Mouse (Mus musculus) kidney, embryonic 15.5 days (tissue): ENCODE measurements around the gene Eif2d. TPM values are rescaled to one million over a fixed set of nuclear protein-coding genes. Genes with fewer than 3 reads are reported as not detected.

ENCODE experiments used
- ATAC-seq: fragments of 200-750 bp; cut with Nextera tagmentation; replicated peaks from 2 replicates; pipeline ENCODE4 v1.8.0; 2017; ENCODE audit warnings: moderate TSS enrichment; ENCODE audit not compliant: low FRiP score
- H3K27ac ChIP-seq: fragments of 300-500 bp; sonication (generic); 2 replicates; pipeline ENCODE4 v1.5.1; 2015; ENCODE audit warnings: mild to moderate bottlenecking, inconsistent platforms
- H3K27me3 ChIP-seq: fragments of 300-500 bp; sonication (generic); 2 replicates; pipeline ENCODE4 v1.6.1; 2015; ENCODE audit warnings: inconsistent platforms
- H3K36me3 ChIP-seq: fragments of 300-500 bp; sonication (generic); 2 replicates; pipeline ENCODE4 v1.6.1; 2015; ENCODE audit warnings: inconsistent platforms
- H3K4me1 ChIP-seq: fragments of 300-500 bp; sonication (generic); 2 replicates; pipeline ENCODE4 v1.6.1; 2015; ENCODE audit warnings: inconsistent platforms
- H3K4me2 ChIP-seq: fragments of 300-500 bp; sonication (generic); 2 replicates; pipeline ENCODE4 v1.6.1; 2015; ENCODE audit warnings: moderate library complexity, mild to moderate bottlenecking, inconsistent platforms
- H3K4me3 ChIP-seq: fragments of 300-500 bp; sonication (generic); replicated peaks from 2 replicates; pipeline ENCODE4 v1.5.1; 2015; ENCODE audit warnings: mild to moderate bottlenecking, inconsistent platforms
- H3K9ac ChIP-seq: fragments of 300-500 bp; sonication (generic); 2 replicates; pipeline ENCODE4 v1.6.1; 2015; ENCODE audit warnings: mild to moderate bottlenecking, inconsistent platforms
- H3K9me3 ChIP-seq: fragments of 300-500 bp; sonication (generic); replicated peaks from 2 replicates; pipeline ENCODE4 v1.6.1; 2016; ENCODE audit warnings: inconsistent platforms
- WGBS: fragments of 180-500 bp; shearing (Covaris S2); methylation state at CpG from one replicate; pipeline ENCODE4 v1.1.7; 2015; ENCODE audit warnings: mixed read lengths; 5-methylcytosine and 5-hydroxymethylcytosine counted together
- polyA plus RNA-seq: library from polyadenylated mRNA; unstranded; fragments of >200 nt; fragmentation: Nextera tagmentation; extraction: Ambion mirVana; gene quantifications from 2 replicates; pipeline ENCODE4 v1.2.1, GENCODE M21; 2015

The Eif2d gene
- polyA plus RNA-seq, 1 experiment from 2014 or later: 68.2 TPM

GRCm38 (mm10) chr1:131193746-131194145, 40.8 kb downstream of the Eif2d start:
- no peak for ATAC-seq
- WGBS: 45% methylated on average over 3 of the region's 3 CpGs
- H3K27ac ChIP-seq: no peak overlapping the region
- H3K9me3 ChIP-seq: no peaks in the 10 kb centered on the region
- H3K9ac ChIP-seq: no peak overlapping the region
- H3K36me3 ChIP-seq: no peaks in the 10 kb centered on the region
- no peak overlapping the region for H3K4me2 ChIP-seq
- no peak overlapping the region for H3K4me3 ChIP-seq
- no peaks in the 10 kb centered on the region for H3K27me3 ChIP-seq
- peaks cover 6% of the 10 kb centered on the region; the same call in 1 of the 2 replicates for H3K4me1 ChIP-seq

- Histone ChIP-seq H3K27ac (no peak overlapping the region), H3K4me3 (no peak overlapping the region), H3K27me3 (no peaks in the 10 kb centered on the region), H3K4me2 (no peak overlapping the region), H3K36me3 (no peaks in the 10 kb centered on the region), H3K4me1 (peaks cover 16% of the 10 kb centered on the region), H3K9me3 (no peaks in the 10 kb centered on the region), H3K9ac (no peak overlapping the region)
- WGBS: 80% methylated on average over 7 of the region's 7 CpGs
- ATAC-seq: no peak
Observed at GRCm38 (mm10) chr1:131195653-131196052, 42.7 kb downstream of the Eif2d start.

GRCm38 (mm10) chr1:131196107-131196506, 43.1 kb downstream of the Eif2d start:
- H3K4me3 ChIP-seq: no peak overlapping the region
- WGBS: 51% methylated on average over 2 of the region's 2 CpGs
- H3K27ac ChIP-seq: no peak overlapping the region
- peaks cover 16% of the 10 kb centered on the region for H3K4me1 ChIP-seq
- no peaks in the 10 kb centered on the region for H3K36me3 ChIP-seq
- no peaks in the 10 kb centered on the region for H3K9me3 ChIP-seq
- no peak overlapping the region for H3K9ac ChIP-seq
- ATAC-seq: no peak
- H3K4me2 ChIP-seq: no peak overlapping the region
- H3K27me3 ChIP-seq: no peaks in the 10 kb centered on the region

- WGBS: 76% methylated on average over 9 of the region's 9 CpGs
- peaks cover 16% of the 10 kb centered on the region for H3K4me1 ChIP-seq
- no peaks in the 10 kb centered on the region for H3K9me3 ChIP-seq
- H3K27ac ChIP-seq: no peak overlapping the region
- ATAC-seq: no peak
- H3K4me2 ChIP-seq: no peak overlapping the region
- H3K36me3 ChIP-seq: no peaks in the 10 kb centered on the region
- no peak overlapping the region for H3K9ac ChIP-seq
- H3K27me3 ChIP-seq: no peaks in the 10 kb centered on the region
- H3K4me3 ChIP-seq: no peak overlapping the region
Observed at GRCm38 (mm10) chr1:131198417-131198960, 45.5 kb downstream of the Eif2d start.

- Histone ChIP-seq H3K9ac (no peak overlapping the region), H3K4me1 (peaks cover 16% of the 10 kb centered on the region), H3K27ac (no peak overlapping the region), H3K4me2 (no peak overlapping the region), H3K36me3 (no peaks in the 10 kb centered on the region), H3K27me3 (no peaks in the 10 kb centered on the region), H3K4me3 (no peak overlapping the region), H3K9me3 (no peaks in the 10 kb centered on the region)
- 68% methylated on average over 18 of the region's 18 CpGs for WGBS
- ATAC-seq: no peak
Observed at GRCm38 (mm10) chr1:131199118-131199821, 46.3 kb downstream of the Eif2d start.

GRCm38 (mm10) chr1:131199976-131200375, 47.0 kb downstream of the Eif2d start:
- 55% methylated on average over 12 of the region's 12 CpGs for WGBS

GRCm38 (mm10) chr1:131200588-131200987, 47.6 kb downstream of the Eif2d start:
- 59% methylated on average over 10 of the region's 10 CpGs for WGBS
- no peaks in the 10 kb centered on the region for H3K36me3 ChIP-seq
- H3K4me2 ChIP-seq: no peak overlapping the region
- no peak for ATAC-seq
- H3K27ac ChIP-seq: no peak overlapping the region
- no peaks in the 10 kb centered on the region for H3K9me3 ChIP-seq
- peaks cover 16% of the 10 kb centered on the region for H3K4me1 ChIP-seq
- no peaks in the 10 kb centered on the region for H3K27me3 ChIP-seq
- H3K4me3 ChIP-seq: no peak overlapping the region
- H3K9ac ChIP-seq: no peak overlapping the region

More at GRCm38 (mm10) chr1:131199976-131200375, 47.0 kb downstream of the Eif2d start:
- 0 out of 2 replicates have a peak, but pooled peaks have one; percentile 40 for ATAC-seq
- H3K9ac ChIP-seq: no peak overlapping the region
- H3K9me3 ChIP-seq: no peaks in the 10 kb centered on the region
- no peak overlapping the region for H3K27ac ChIP-seq
- H3K4me1 ChIP-seq: peaks cover 16% of the 10 kb centered on the region
- H3K27me3 ChIP-seq: no peaks in the 10 kb centered on the region
- H3K4me3 ChIP-seq: no peak overlapping the region
- no peaks in the 10 kb centered on the region for H3K36me3 ChIP-seq
- H3K4me2 ChIP-seq: no peak overlapping the region

GRCm38 (mm10) chr1:131201391-131201790, 48.4 kb downstream of the Eif2d start:
- Histone ChIP-seq H3K4me3 (no peak overlapping the region), H3K9ac (no peak overlapping the region), H3K36me3 (no peaks in the 10 kb centered on the region), H3K4me2 (no peak overlapping the region), H3K9me3 (no peaks in the 10 kb centered on the region), H3K4me1 (peaks cover 16% of the 10 kb centered on the region), H3K27me3 (no peaks in the 10 kb centered on the region), H3K27ac (no peak overlapping the region)
- WGBS: 80% methylated on average over 4 of the region's 4 CpGs
- no peak for ATAC-seq

- Histone ChIP-seq H3K9me3 (no peaks in the 10 kb centered on the region), H3K4me2 (no peak overlapping the region), H3K27ac (no peak overlapping the region), H3K36me3 (no peaks in the 10 kb centered on the region), H3K4me1 (peaks cover 9% of the 10 kb centered on the region), H3K9ac (no peak overlapping the region), H3K27me3 (no peaks in the 10 kb centered on the region), H3K4me3 (no peak overlapping the region)
- 72% methylated on average over 8 of the region's 8 CpGs for whole genome bisulfite sequencing
- ATAC-seq: no peak
Observed at GRCm38 (mm10) chr1:131204461-131204860, 51.5 kb downstream of the Eif2d start.

- Histone ChIP-seq H3K27ac (no peak overlapping the region), H3K36me3 (no peaks in the 10 kb centered on the region), H3K9ac (no peak overlapping the region), H3K27me3 (no peaks in the 10 kb centered on the region), H3K9me3 (no peaks in the 10 kb centered on the region), H3K4me3 (no peak overlapping the region), H3K4me2 (no peak overlapping the region), H3K4me1 (no peaks in the 10 kb centered on the region)
- ATAC-seq: no peak
- 86% methylated on average over 5 of the region's 5 CpGs for WGBS
Observed at GRCm38 (mm10) chr1:131206342-131206741, 53.4 kb downstream of the Eif2d start.

- peak; percentile 41; the same call in 1 of the 2 replicates for ATAC-seq
- 4% methylated on average over 5 of the region's 5 CpGs for WGBS
Observed at GRCm38 (mm10) chr1:131207531-131207930, 54.5 kb downstream of the Eif2d start.

GRCm38 (mm10) chr1:131208081-131208480, 55.1 kb downstream of the Eif2d start:
- Histone ChIP-seq H3K36me3 (no peaks in the 10 kb centered on the region), H3K27ac (no peak overlapping the region), H3K4me2 (no peak overlapping the region), H3K27me3 (0 out of 2 replicates have a peak, but pooled peaks cover 2% of the 10 kb centered on the region), H3K9me3 (no peaks in the 10 kb centered on the region), H3K4me1 (0 out of 2 replicates have a peak, but pooled peaks cover 3% of the 10 kb centered on the region), H3K4me3 (no peak overlapping the region), H3K9ac (no peak overlapping the region)
- 92% methylated on average over 5 of the region's 5 CpGs for WGBS
- no peak for ATAC-seq

More at GRCm38 (mm10) chr1:131207531-131207930, 54.5 kb downstream of the Eif2d start:
- no peaks in the 10 kb centered on the region for H3K9me3 ChIP-seq
- no peak overlapping the region for H3K9ac ChIP-seq
- H3K27ac ChIP-seq: no peak overlapping the region
- no peak overlapping the region for H3K4me2 ChIP-seq
- no peak overlapping the region for H3K4me3 ChIP-seq
- no peaks in the 10 kb centered on the region for H3K4me1 ChIP-seq
- 0 out of 2 replicates have a peak, but pooled peaks cover 2% of the 10 kb centered on the region for H3K27me3 ChIP-seq
- no peaks in the 10 kb centered on the region for H3K36me3 ChIP-seq
